Mouse (Mus musculus) neural tube, embryonic 14.5 days (tissue): ENCODE measurements around the gene Trim60. TPM values are rescaled to one million over a fixed set of nuclear protein-coding genes. Genes with fewer than 3 reads are reported as not detected.
"Not testable (repeated sequence)": the region's sequence is repeated elsewhere in the genome, so short reads cannot be mapped to it uniquely, and the experiment has no call there.

ENCODE experiments used
- ATAC-seq: fragments of 200-750 bp; cut with Nextera tagmentation; 2 replicates; pipeline ENCODE4 v1.8.0; 2017; ENCODE audit warnings: low read depth, mild to moderate bottlenecking, moderate TSS enrichment, moderate library complexity
- H3K27ac ChIP-seq: fragments of 300-500 bp; sonication (generic); 2 replicates; pipeline ENCODE4 v1.5.1; 2014; ENCODE audit warnings: low read depth, mild to moderate bottlenecking, control low read depth, low read length, moderate library complexity, mixed read lengths
- H3K27me3 ChIP-seq: fragments of 300-500 bp; sonication (generic); 2 replicates; pipeline ENCODE4 v1.6.1; 2014; ENCODE audit warnings: low read length; ENCODE audit not compliant: control insufficient read depth, insufficient read depth
- H3K36me3 ChIP-seq: fragments of 300-500 bp; sonication (generic); 2 replicates; pipeline ENCODE4 v1.6.1; 2014; ENCODE audit warnings: low read length, mixed read lengths; ENCODE audit not compliant: control insufficient read depth, insufficient read depth
- H3K4me1 ChIP-seq: fragments of 300-500 bp; sonication (generic); 2 replicates; pipeline ENCODE4 v1.6.1; 2014; ENCODE audit warnings: low read length; ENCODE audit not compliant: control insufficient read depth, insufficient read depth
- H3K4me2 ChIP-seq: fragments of 300-500 bp; sonication (generic); 2 replicates; pipeline ENCODE4 v1.6.1; 2014; ENCODE audit warnings: mild to moderate bottlenecking, low read depth, low read length, control low read depth
- H3K4me3 ChIP-seq: fragments of 300-500 bp; sonication (generic); 2 replicates; pipeline ENCODE4 v1.5.1; 2014; ENCODE audit warnings: low read depth, low read length, control low read depth, mixed read lengths
- H3K9ac ChIP-seq: fragments of 300-500 bp; sonication (generic); replicated peaks from 2 replicates; pipeline ENCODE4 v1.6.1; 2014; ENCODE audit warnings: low read depth, mild to moderate bottlenecking, control low read depth, low read length, mixed read lengths
- H3K9me3 ChIP-seq: fragments of 300-500 bp; sonication (generic); 2 replicates; pipeline ENCODE4 v1.6.1; 2016; ENCODE audit warnings: low read length; ENCODE audit not compliant: control insufficient read depth
- WGBS: fragments of 180-500 bp; shearing (Covaris S2); extraction: QIAGEN DNeasy Blood & Tissue Kit; methylation state at CpG from one replicate; pipeline ENCODE4 v1.1.7; 2014; 5-methylcytosine and 5-hydroxymethylcytosine counted together
- polyA plus RNA-seq: library from polyadenylated mRNA; unstranded; fragments of >200 nt; fragmentation: Nextera tagmentation; extraction: Ambion mirVana; gene quantifications from 2 replicates; pipeline ENCODE4 v1.2.1, GENCODE M21; 2014

Gene Trim60
- polyA plus RNA-seq, 1 experiment from 2014 or later, result not detected

GRCm38 (mm10) chr8:65028959-65029686, 10.7 kb upstream of the Trim60 start:
- H3K9ac ChIP-seq, result no peak overlapping the region
- H3K36me3 ChIP-seq, result no peaks in the 10 kb centered on the region
- no peak overlapping the region for H3K27ac ChIP-seq
- ATAC-seq, result no peak
- WGBS, result 86% methylated on average over 12 of the region's 12 CpGs
- no peaks in the 10 kb centered on the region for H3K27me3 ChIP-seq
- H3K4me1 ChIP-seq, result no peaks in the 10 kb centered on the region
- H3K4me3 ChIP-seq, result no peak overlapping the region
- no peaks in the 10 kb centered on the region for H3K9me3 ChIP-seq
- H3K4me2 ChIP-seq, result no peak overlapping the region

GRCm38 (mm10) chr8:65022485-65022884, 4.1 kb upstream of the Trim60 start:
- ATAC-seq, result peak; percentile 73; the same call in 1 of the 2 replicates

GRCm38 (mm10) chr8:65007616-65008015, 10.8 kb downstream of the Trim60 start:
- not testable (repeated sequence) for H3K36me3 ChIP-seq, H3K9me3 ChIP-seq, H3K27ac ChIP-seq, H3K4me3 ChIP-seq, H3K4me2 ChIP-seq, H3K27me3 ChIP-seq, ATAC-seq, H3K9ac ChIP-seq, H3K4me1 ChIP-seq
- WGBS, result 80% methylated on average over 6 of the region's 6 CpGs

More at GRCm38 (mm10) chr8:65022485-65022884, 4.1 kb upstream of the Trim60 start:
- no peaks in the 10 kb centered on the region for H3K36me3 ChIP-seq
- no peak overlapping the region for H3K27ac ChIP-seq
- no peaks in the 10 kb centered on the region for H3K4me1 ChIP-seq
- WGBS, result 48% methylated on average over 8 of the region's 8 CpGs
- H3K9me3 ChIP-seq, result no peaks in the 10 kb centered on the region
- no peak overlapping the region for H3K4me3 ChIP-seq
- no peak overlapping the region for H3K9ac ChIP-seq
- no peak overlapping the region for H3K4me2 ChIP-seq
- H3K27me3 ChIP-seq, result no peaks in the 10 kb centered on the region

GRCm38 (mm10) chr8:64998806-64999365, 19.5 kb downstream of the Trim60 start:
- no peaks in the 10 kb centered on the region for H3K27me3 ChIP-seq
- no peaks in the 10 kb centered on the region for H3K36me3 ChIP-seq
- WGBS, result 90% methylated on average over 4 of the region's 4 CpGs

GRCm38 (mm10) chr8:64987731-64988130, 30.7 kb downstream of the Trim60 start, which contains the start of gene Trim75:
TSS of gene Trim75 (minus strand) at chr8:64987831.
- no peak within 1 kb of the TSS for H3K4me2 ChIP-seq
- 95% methylated on average over 4 of the region's 4 CpGs for WGBS

More at GRCm38 (mm10) chr8:64998806-64999365, 19.5 kb downstream of the Trim60 start:
- H3K9me3 ChIP-seq, result no peaks in the 10 kb centered on the region
- H3K4me2 ChIP-seq, result no peak overlapping the region
- no peaks in the 10 kb centered on the region for H3K4me1 ChIP-seq
- no peak overlapping the region for H3K27ac ChIP-seq
- no peak overlapping the region for H3K9ac ChIP-seq
- no peak for ATAC-seq
- no peak overlapping the region for H3K4me3 ChIP-seq

GRCm38 (mm10) chr8:64983150-64983897, 35.1 kb downstream of the Trim60 start:
- no peak overlapping the region for H3K4me3 ChIP-seq
- 84% methylated on average over 20 of the region's 20 CpGs for WGBS
- no peak for ATAC-seq
- H3K27ac ChIP-seq, result no peak overlapping the region
- H3K4me2 ChIP-seq, result no peak overlapping the region
- H3K27me3 ChIP-seq, result no peaks in the 10 kb centered on the region
- H3K9me3 ChIP-seq, result no peaks in the 10 kb centered on the region
- no peaks in the 10 kb centered on the region for H3K4me1 ChIP-seq
- no peak overlapping the region for H3K9ac ChIP-seq
- no peaks in the 10 kb centered on the region for H3K36me3 ChIP-seq

More at GRCm38 (mm10) chr8:64987731-64988130, 30.7 kb downstream of the Trim60 start, which contains the start of gene Trim75:
- H3K27ac ChIP-seq, result no peak within 1 kb of the TSS
- no peak within 1 kb of the TSS for H3K9ac ChIP-seq
- no peaks in the 10 kb centered on the region for H3K4me1 ChIP-seq
- no peaks in the 10 kb centered on the region for H3K27me3 ChIP-seq
- ATAC-seq, result no peak
- H3K9me3 ChIP-seq, result no peaks in the 10 kb centered on the region
- no peaks in the 10 kb centered on the region for H3K36me3 ChIP-seq
- no peak within 1 kb of the TSS for H3K4me3 ChIP-seq

- Histone ChIP-seq H3K9me3 (no peaks in the 10 kb centered on the region), H3K4me2 (no peak overlapping the region), H3K27ac (no peak overlapping the region), H3K4me3 (no peak overlapping the region), H3K27me3 (no peaks in the 10 kb centered on the region), H3K9ac (no peak overlapping the region), H3K36me3 (no peaks in the 10 kb centered on the region), H3K4me1 (no peaks in the 10 kb centered on the region)
- no peak for ATAC-seq
Observed at GRCm38 (mm10) chr8:64962836-64963235, 55.5 kb downstream of the Trim60 start.

GRCm38 (mm10) chr8:64959025-64959424, 59.4 kb downstream of the Trim60 start:
- no peak for ATAC-seq
- H3K36me3 ChIP-seq, result no peaks in the 10 kb centered on the region
- H3K9ac ChIP-seq, result no peak overlapping the region
- H3K27me3 ChIP-seq, result no peaks in the 10 kb centered on the region
- H3K9me3 ChIP-seq, result no peaks in the 10 kb centered on the region
- H3K4me2 ChIP-seq, result no peak overlapping the region
- no peak overlapping the region for H3K4me3 ChIP-seq
- H3K27ac ChIP-seq, result no peak overlapping the region
- no peaks in the 10 kb centered on the region for H3K4me1 ChIP-seq
- 82% methylated on average over 9 of the region's 9 CpGs for WGBS

GRCm38 (mm10) chr8:64952101-64952500, 66.3 kb downstream of the Trim60 start:
- ATAC-seq, result no peak
- no peaks in the 10 kb centered on the region for H3K27me3 ChIP-seq
- no peak overlapping the region for H3K4me2 ChIP-seq
- no peak overlapping the region for H3K9ac ChIP-seq
- 82% methylated on average over 6 of the region's 6 CpGs for WGBS
- no peaks in the 10 kb centered on the region for H3K36me3 ChIP-seq
- no peak overlapping the region for H3K4me3 ChIP-seq
- H3K4me1 ChIP-seq, result no peaks in the 10 kb centered on the region; the same call in 1 of the 2 replicates
- H3K9me3 ChIP-seq, result no peaks in the 10 kb centered on the region
- no peak overlapping the region for H3K27ac ChIP-seq
